Comparison of ENCODE assay signal across 15 mouse cellular contexts in genomic region chr9:120212936-120213335, GRCm38 (mm10).
"Had no signal": no experiment of that assay in that cellular context is flagged by ENCODE, and none has a peak within 500 bp of the region (broad histone marks: within the 10 kb centered on the region; RNA-seq: fewer than 3 reads in every experiment).

No protein-coding gene starts in this region.

- H3K4me2 ChIP-seq: intestine, embryonic 15.5 days; limb, embryonic 12.5 days; liver, embryonic 13.5 days; lung, embryonic 15.5 days had no signal

- H3K4me1 ChIP-seq: limb, embryonic 12.5 days; liver, embryonic 13.5 days; lung, embryonic 15.5 days had no signal

- H3K27ac ChIP-seq: intestine, embryonic 15.5 days; limb, embryonic 12.5 days; liver, embryonic 13.5 days; lung, embryonic 15.5 days; macrophage had no signal

- H3K9ac ChIP-seq: intestine, embryonic 15.5 days; limb, embryonic 12.5 days; liver, embryonic 13.5 days; liver, postnatal 0 days; lung, embryonic 15.5 days had no signal

- H3K9me3 ChIP-seq: intestine, embryonic 15.5 days; limb, embryonic 12.5 days; liver, embryonic 13.5 days; lung, embryonic 15.5 days had no signal

- DNase-seq: kidney, adult 18-20 months; kidney, postnatal 14 days; liver; liver, embryonic 13.5 days; liver, postnatal 0 days; lung, postnatal 14 days; midbrain, embryonic 14.5 days; right cerebral cortex, postnatal 4 days; spleen, adult 18-20 months; thymus, adult 2 months; thymus, postnatal 25 days had no signal

- H3K4me3 ChIP-seq: intestine, embryonic 15.5 days; limb, embryonic 12.5 days; liver, embryonic 13.5 days; lung, embryonic 15.5 days had no signal

- H3K27me3 ChIP-seq: intestine, embryonic 15.5 days; limb, embryonic 12.5 days; liver, embryonic 13.5 days; lung, embryonic 15.5 days had no signal

- H3K36me3 ChIP-seq: intestine, embryonic 15.5 days; limb, embryonic 12.5 days; liver, embryonic 13.5 days; lung, embryonic 15.5 days had no signal

- ATAC-seq: intestine, embryonic 15.5 days; liver, postnatal 0 days had no signal
